Mouse (Mus musculus): ENCODE measurements around the gene Aspscr1.

Aspscr1 gene

GRCm38 (mm10) chr11:120747974-120748373, 75.2 kb downstream of the Aspscr1 start:
- no peak for DNase-seq

- no peak for DNase-seq
These were observed 76.7 kb downstream of the Aspscr1 start for GRCm38 (mm10) chr11:120749430-120749829.

- DNase-seq, result no peak
These were observed 78.8 kb downstream of the Aspscr1 start for GRCm38 (mm10) chr11:120751606-120752005.
